Mouse (Mus musculus) MEL (cell line): Measurements from ENCODE around the gene Cend1. TPM values are rescaled to one million over a fixed set of nuclear protein-coding genes. Genes with fewer than 3 reads are reported as not detected.

Experiments
- DNase-seq: peaks from one replicate; pipeline ENCODE4 v3.0.0; 2011; ENCODE audit warnings: low read depth, low spot score
- H3K27ac ChIP-seq: 2 replicates; pipeline ENCODE4 v1.5.1; 2012; ENCODE audit warnings: low read depth, mild to moderate bottlenecking, control low read depth, low read length, moderate library complexity; ENCODE audit not compliant: control insufficient read depth
- H3K27me3 ChIP-seq, 2 experiments: fragments of 150-350 bp in 1 of 2; sonication (generic) in 1 of 2; 2 replicates each; pipeline ENCODE4 v1.6.1; 2012; ENCODE audit warnings: low read length in 2 of 2, mild to moderate bottlenecking in 2 of 2, improper control_type of control experiment in 1 of 2, moderate library complexity in 1 of 2; ENCODE audit not compliant: insufficient read depth in 2 of 2, control insufficient read depth in 1 of 2
- H3K36me3 ChIP-seq, 2 experiments: 2 replicates each; pipeline ENCODE4 v1.6.1; 2012 to 2014; ENCODE audit warnings: low read length in 2 of 2, improper control_type of control experiment in 1 of 2, inconsistent platforms in 1 of 2, mild to moderate bottlenecking in 1 of 2; ENCODE audit not compliant: insufficient read depth in 2 of 2, control insufficient read depth in 1 of 2
- H3K4me1 ChIP-seq, 2 experiments: fragments of 150-350 bp in 1 of 2; sonication (generic) in 1 of 2; 2 replicates each; pipeline ENCODE4 v1.6.1; 2012; ENCODE audit warnings: low read length in 2 of 2, improper control_type of control experiment in 1 of 2, mild to moderate bottlenecking in 1 of 2; ENCODE audit not compliant: insufficient read depth in 2 of 2, control insufficient read depth in 1 of 2
- H3K4me3 ChIP-seq, 2 experiments: fragments of 150-350 bp in 1 of 2; sonication (generic) in 1 of 2; 2 replicates each; pipeline ENCODE4 v1.5.1; 2012; ENCODE audit warnings: low read depth in 2 of 2, low read length in 2 of 2, mild to moderate bottlenecking in 2 of 2, moderate library complexity in 2 of 2, control low read depth in 1 of 2, improper control_type of control experiment in 1 of 2; ENCODE audit not compliant: control insufficient read depth in 1 of 2, insufficient read depth in 1 of 2
- H3K79me2 ChIP-seq: 2 replicates; pipeline ENCODE4 v1.6.1; 2012; ENCODE audit warnings: mild to moderate bottlenecking, low read length, moderate library complexity; ENCODE audit not compliant: control insufficient read depth, poor library complexity, insufficient read depth
- H3K9ac ChIP-seq: 2 replicates; pipeline ENCODE4 v1.6.1; 2012; ENCODE audit warnings: low read depth, mild to moderate bottlenecking, control low read depth, low read length, moderate library complexity; ENCODE audit not compliant: control insufficient read depth, poor library complexity, severe bottlenecking
- H3K9me3 ChIP-seq: fragments of 150-350 bp; sonication (generic); replicated peaks from 2 replicates; pipeline ENCODE4 v1.6.1; 2012; ENCODE audit warnings: mild to moderate bottlenecking, low read length, improper control_type of control experiment, moderate library complexity; ENCODE audit not compliant: insufficient read depth
- CHD2 ChIP-seq: IDR thresholded peaks from 2 replicates; pipeline ENCODE4 v1.6.1; 2011; ENCODE audit warnings: low read length, improper control_type of control experiment
- CTCF ChIP-seq, 3 experiments: IDR thresholded peaks in 2 of 3; conservative IDR thresholded peaks in 1 of 3; 2 replicates each; pipeline ENCODE4 v1.5.1; 2011 to 2012; ENCODE audit warnings: low read length in 3 of 3, low read depth in 2 of 3, mild to moderate bottlenecking in 2 of 3, improper control_type of control experiment in 1 of 3, inconsistent platforms in 1 of 3, mixed read lengths in 1 of 3, moderate library complexity in 1 of 3; ENCODE audit not compliant: control insufficient read depth in 1 of 3, insufficient read depth in 1 of 3, poor library complexity in 1 of 3, severe bottlenecking in 1 of 3
- ELF1 ChIP-seq: IDR thresholded peaks from 2 replicates; pipeline ENCODE4 v1.6.1; 2014; ENCODE audit warnings: low read depth, mild to moderate bottlenecking, inconsistent platforms, low read length, improper control_type of control experiment, moderate library complexity
- KAT2A ChIP-seq: conservative IDR thresholded peaks from 2 replicates; pipeline ENCODE4 v1.6.1; 2012; ENCODE audit warnings: low read depth, low read length, improper control_type of control experiment, inconsistent platforms
- MAX ChIP-seq: IDR thresholded peaks from 2 replicates; pipeline ENCODE4 v1.6.1; 2011; ENCODE audit warnings: low read length, improper control_type of control experiment
- MEF2A ChIP-seq: IDR thresholded peaks from 2 replicates; pipeline ENCODE4 v1.6.1; 2014; ENCODE audit warnings: low read depth, mild to moderate bottlenecking, inconsistent platforms, low read length, improper control_type of control experiment; ENCODE audit not compliant: poor library complexity, insufficient replicate concordance, severe bottlenecking; ENCODE audit errors: extremely low read depth
- MYB ChIP-seq: IDR thresholded peaks from 2 replicates; pipeline ENCODE4 v1.6.1; 2011; ENCODE audit warnings: mild to moderate bottlenecking, low read depth, low read length, improper control_type of control experiment
- NELFE ChIP-seq: IDR thresholded peaks from 2 replicates; pipeline ENCODE4 v1.6.1; 2011; ENCODE audit warnings: low read depth, low read length, improper control_type of control experiment
- POLR2A ChIP-seq, 2 experiments: IDR thresholded peaks; 2 replicates each; pipeline ENCODE4 v1.6.1; 2011 to 2012; ENCODE audit warnings: low read length in 2 of 2, mild to moderate bottlenecking in 2 of 2, control low read depth in 1 of 2, improper control_type of control experiment in 1 of 2, low read depth in 1 of 2, moderate library complexity in 1 of 2; ENCODE audit not compliant: control insufficient read depth in 1 of 2, insufficient read depth in 1 of 2, poor library complexity in 1 of 2
- SIN3A ChIP-seq: IDR thresholded peaks from 2 replicates; pipeline ENCODE4 v1.6.1; 2012; ENCODE audit warnings: low read length, improper control_type of control experiment, inconsistent platforms
- SMC3 ChIP-seq: IDR thresholded peaks from 2 replicates; pipeline ENCODE4 v1.6.1; 2011; ENCODE audit warnings: low read depth, low read length, improper control_type of control experiment
- TAL1 ChIP-seq: IDR thresholded peaks from 2 replicates; pipeline ENCODE4 v1.6.1; 2012; ENCODE audit warnings: mild to moderate bottlenecking, inconsistent platforms, low read length, moderate library complexity, mixed read lengths
- TCF12 ChIP-seq: IDR thresholded peaks from 2 replicates; pipeline ENCODE4 v1.6.1; 2014; ENCODE audit warnings: low read depth, mild to moderate bottlenecking, inconsistent platforms, low read length, improper control_type of control experiment, moderate library complexity
- UBTF ChIP-seq: IDR thresholded peaks from 2 replicates; pipeline ENCODE4 v1.6.1; 2012; ENCODE audit warnings: low read depth, mild to moderate bottlenecking, inconsistent platforms, low read length, improper control_type of control experiment, moderate library complexity, borderline replicate concordance; ENCODE audit not compliant: insufficient read depth
- USF2 ChIP-seq, 2 experiments: IDR thresholded peaks; 2 replicates each; pipeline ENCODE4 v1.6.1; 2011 to 2012; ENCODE audit warnings: improper control_type of control experiment in 2 of 2, low read length in 2 of 2, borderline replicate concordance in 1 of 2, inconsistent platforms in 1 of 2, low read depth in 1 of 2, mild to moderate bottlenecking in 1 of 2; ENCODE audit not compliant: insufficient read depth in 1 of 2
- ZNF384 ChIP-seq: IDR thresholded peaks from 2 replicates; pipeline ENCODE4 v1.6.1; 2012; ENCODE audit warnings: low read depth, mild to moderate bottlenecking, inconsistent platforms, low read length, improper control_type of control experiment
- polyA plus RNA-seq, 2 experiments: library from polyadenylated mRNA; stranded (reverse) in 1 of 2; unstranded in 1 of 2; fragments of >175 nt in 1 of 2; fragments of >200 nt in 1 of 2; gene quantifications; 2 replicates each; pipeline versions ENCODE4 v1.2.1 to v1.2.4; 2012; ENCODE audit warnings: low replicate concordance in 2 of 2, low read depth in 1 of 2; ENCODE audit not compliant: insufficient read length in 2 of 2, insufficient read depth in 1 of 2, missing spikeins in 1 of 2
- total RNA-seq: library from RNA; depleted of rRNA; stranded (reverse); fragments of 300-350 nt; gene quantifications from 2 replicates; pipeline ENCODE4 v1.2.3, GENCODE M21; 2012

The Cend1 gene
- total and polyA plus RNA-seq, 3 experiments: not detected

GRCm38 (mm10) chr7:141462333-141462821 lies 33.1 kb upstream of the Cend1 start:
- no peak for DNase-seq
- Histone ChIP-seq H3K36me3 (peaks cover 0 to 3% of the 10 kb centered on the region in 2 experiments; a peak in 2 of 4 replicates), H3K79me2 (peaks cover 1% of the 10 kb centered on the region; the same call in 1 of the 2 replicates), H3K27me3 (no peaks in the 10 kb centered on the region), H3K9ac (no peak overlapping the region), H3K27ac (no peak overlapping the region), H3K4me1 (peaks cover 5 to 14% of the 10 kb centered on the region in 2 experiments), H3K9me3 (no peaks in the 10 kb centered on the region), H3K4me3 (no peak overlapping the region)
- TF ChIP-seq NELFE: no peak

- no peak overlapping the region for H3K9ac ChIP-seq
- H3K4me1 ChIP-seq: peaks cover 1 to 11% of the 10 kb centered on the region in 2 experiments
- TF ChIP-seq UBTF (no peak), POLR2A (IDR thresholded peaks at IDR 0.05; ENCODE audit: control insufficient read depth in 1 of 2, insufficient read depth in 1 of 2, low read depth in 1 of 2, low read length in 2 of 2, poor library complexity in 1 of 2) (no peak), TAL1 (no peak), SMC3 (no peak), CHD2 (no peak), MAX (no peak), MYB (no peak), CTCF (IDR thresholded peaks at IDR 0.05 in 2 of 3, conservative IDR thresholded peaks at IDR 0.05 in 1 of 3; ENCODE audit: control insufficient read depth in 1 of 3, insufficient read depth in 1 of 3, low read depth in 2 of 3, low read length in 3 of 3, poor library complexity in 1 of 3, severe bottlenecking in 1 of 3) (no peak), KAT2A (no peak), ZNF384 (no peak)
- TF ChIP-seq, all 39 proteins: peak for 0
- no peaks in the 10 kb centered on the region for H3K27me3 ChIP-seq
- no peaks in the 10 kb centered on the region for H3K79me2 ChIP-seq
- H3K27ac ChIP-seq: no peak overlapping the region
- peaks cover 0 to 1% of the 10 kb centered on the region in 2 experiments; a peak in 2 of 4 replicates for H3K36me3 ChIP-seq
- DNase-seq: no peak
- H3K9me3 ChIP-seq: no peaks in the 10 kb centered on the region
- H3K4me3 ChIP-seq: no peak overlapping the region
These were observed 32.4 kb upstream of the Cend1 start for GRCm38 (mm10) chr7:141461521-141462332.

- H3K27ac ChIP-seq: no peak within 1 kb of the TSS
These were observed 31.3 kb upstream of the Cend1 start, which contains the start of gene Cracr2b for GRCm38 (mm10) chr7:141460391-141461113. TSS of gene Cracr2b (plus strand) at chr7:141461094.

More at GRCm38 (mm10) chr7:141460391-141461113, 31.3 kb upstream of the Cend1 start, which contains the start of gene Cracr2b:
- TF ChIP-seq UBTF (no peak), CTCF (IDR thresholded peaks at IDR 0.05 in 2 of 3, conservative IDR thresholded peaks at IDR 0.05 in 1 of 3; ENCODE audit: control insufficient read depth in 1 of 3, insufficient read depth in 1 of 3, low read depth in 2 of 3, low read length in 3 of 3, poor library complexity in 1 of 3, severe bottlenecking in 1 of 3) (no peak), SIN3A (no peak), ELF1 (no peak), NELFE (no peak), TCF12 (no peak), USF2 (IDR thresholded peaks at IDR 0.05; ENCODE audit: borderline replicate concordance in 1 of 2, insufficient read depth in 1 of 2, low read depth in 1 of 2, low read length in 2 of 2) (no peak), MEF2A (no peak)
- TF ChIP-seq, all 39 proteins: peak for 0
- Histone ChIP-seq H3K4me1 (peaks cover 0 to 8% of the 10 kb centered on the region in 2 experiments; a peak in 1 of 4 replicates), H3K79me2 (no peaks in the 10 kb centered on the region; the same call in 1 of the 2 replicates), H3K27me3 (no peaks in the 10 kb centered on the region), H3K36me3 (no peaks in the 10 kb centered on the region), H3K9me3 (no peaks in the 10 kb centered on the region), H3K9ac (no peak within 1 kb of the TSS), H3K4me3 (no peak within 1 kb of the TSS)
- no peak for DNase-seq
